Mouse (Mus musculus) bone marrow macrophage, adult 2 months (primary cell): ENCODE measurements around the gene Hist1h4a.
A peak's percentile ranks its signal among the peaks of the same experiment; 100 is the strongest.

Experiments used
- CTCF ChIP-seq: IDR thresholded peaks from 2 replicates; pipeline ENCODE4 v1.5.1; 2012; ENCODE audit warnings: low read depth, mild to moderate bottlenecking, low read length, moderate library complexity
- POLR2A ChIP-seq: IDR thresholded peaks from 2 replicates; pipeline ENCODE4 v1.6.1; 2012; ENCODE audit warnings: mild to moderate bottlenecking, low read depth, low read length, borderline replicate concordance

DNA sequence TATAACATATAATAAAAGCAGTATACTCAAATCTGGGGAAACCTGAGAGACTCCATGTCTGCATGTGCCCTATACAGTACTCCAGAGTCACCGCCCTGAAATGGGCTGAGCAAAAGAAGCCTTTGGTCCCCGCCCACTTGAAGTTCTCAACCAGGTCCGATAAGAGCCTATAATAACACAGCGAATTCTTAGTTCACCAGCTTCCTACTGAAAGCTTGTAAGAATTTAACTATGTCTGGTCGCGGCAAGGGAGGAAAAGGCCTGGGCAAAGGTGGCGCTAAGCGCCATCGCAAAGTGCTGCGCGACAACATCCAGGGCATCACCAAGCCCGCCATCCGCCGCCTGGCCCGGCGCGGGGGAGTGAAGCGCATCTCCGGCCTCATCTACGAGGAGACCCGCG lies 4.2 kb downstream of the Hist1h4a start, which contains the start of gene Hist1h4b:
- TF ChIP-seq CTCF (no peak), POLR2A (peak; percentile 57; the same call in 1 of the 2 replicates)
